Mouse (Mus musculus) neural tube, embryonic 15.5 days (tissue): ENCODE results near the gene Rph3al. TPM values are rescaled to one million over a fixed set of nuclear protein-coding genes. Genes with fewer than 3 reads are reported as not detected.

Experiments
- ATAC-seq: fragments of 200-750 bp; cut with Nextera tagmentation; 2 replicates; pipeline ENCODE4 v1.8.0; 2017; ENCODE audit warnings: mild to moderate bottlenecking, moderate TSS enrichment, moderate library complexity; ENCODE audit not compliant: low FRiP score
- H3K27ac ChIP-seq: fragments of 300-500 bp; sonication (generic); replicated peaks from 2 replicates; pipeline ENCODE4 v1.5.1; 2015; ENCODE audit warnings: mild to moderate bottlenecking, inconsistent platforms
- H3K27me3 ChIP-seq: fragments of 300-500 bp; sonication (generic); replicated peaks from 2 replicates; pipeline ENCODE4 v1.6.1; 2015; ENCODE audit warnings: inconsistent platforms
- H3K36me3 ChIP-seq: fragments of 300-500 bp; sonication (generic); 2 replicates; pipeline ENCODE4 v1.6.1; 2015; ENCODE audit warnings: inconsistent platforms
- H3K4me1 ChIP-seq: fragments of 300-500 bp; sonication (generic); 2 replicates; pipeline ENCODE4 v1.6.1; 2015; ENCODE audit warnings: inconsistent platforms
- H3K4me2 ChIP-seq: fragments of 300-500 bp; sonication (generic); 2 replicates; pipeline ENCODE4 v1.6.1; 2015; ENCODE audit warnings: inconsistent platforms, mild to moderate bottlenecking, moderate library complexity
- H3K4me3 ChIP-seq: fragments of 300-500 bp; sonication (generic); replicated peaks from 2 replicates; pipeline ENCODE4 v1.5.1; 2015; ENCODE audit warnings: mild to moderate bottlenecking, inconsistent platforms
- H3K9ac ChIP-seq: fragments of 300-500 bp; sonication (generic); replicated peaks from 2 replicates; pipeline ENCODE4 v1.6.1; 2015; ENCODE audit warnings: mild to moderate bottlenecking, inconsistent platforms
- H3K9me3 ChIP-seq: fragments of 300-500 bp; sonication (generic); replicated peaks from 2 replicates; pipeline ENCODE4 v1.6.1; 2016; ENCODE audit warnings: inconsistent platforms
- WGBS: fragments of 180-500 bp; shearing (Covaris S2); methylation state at CpG from one replicate; pipeline ENCODE4 v1.1.7; 2015; ENCODE audit warnings: mixed read lengths; 5-methylcytosine and 5-hydroxymethylcytosine counted together
- polyA plus RNA-seq: library from polyadenylated mRNA; unstranded; fragments of >200 nt; fragmentation: Nextera tagmentation; extraction: Ambion mirVana; gene quantifications from 2 replicates; pipeline ENCODE4 v1.2.1, GENCODE M21; 2015

The Rph3al gene
- polyA plus RNA-seq, 1 experiment from 2014 or later: 2.3 TPM

- Histone ChIP-seq H3K9ac (peak overlapping the region; percentile 51), H3K36me3 (no peaks in the 10 kb centered on the region), H3K27me3 (peaks cover 13% of the 10 kb centered on the region), H3K27ac (no peak overlapping the region), H3K4me1 (peaks cover 39% of the 10 kb centered on the region), H3K4me3 (peak overlapping the region; percentile 60), H3K9me3 (no peaks in the 10 kb centered on the region), H3K4me2 (peak overlapping the region; percentile 100)
- under 1% methylated on average over 63 of the region's 90 CpGs for WGBS
- ATAC-seq: peak; percentile 57
These were observed 28.5 kb upstream of the Rph3al start for GRCm38 (mm10) chr11:75966401-75967372.

DNA sequence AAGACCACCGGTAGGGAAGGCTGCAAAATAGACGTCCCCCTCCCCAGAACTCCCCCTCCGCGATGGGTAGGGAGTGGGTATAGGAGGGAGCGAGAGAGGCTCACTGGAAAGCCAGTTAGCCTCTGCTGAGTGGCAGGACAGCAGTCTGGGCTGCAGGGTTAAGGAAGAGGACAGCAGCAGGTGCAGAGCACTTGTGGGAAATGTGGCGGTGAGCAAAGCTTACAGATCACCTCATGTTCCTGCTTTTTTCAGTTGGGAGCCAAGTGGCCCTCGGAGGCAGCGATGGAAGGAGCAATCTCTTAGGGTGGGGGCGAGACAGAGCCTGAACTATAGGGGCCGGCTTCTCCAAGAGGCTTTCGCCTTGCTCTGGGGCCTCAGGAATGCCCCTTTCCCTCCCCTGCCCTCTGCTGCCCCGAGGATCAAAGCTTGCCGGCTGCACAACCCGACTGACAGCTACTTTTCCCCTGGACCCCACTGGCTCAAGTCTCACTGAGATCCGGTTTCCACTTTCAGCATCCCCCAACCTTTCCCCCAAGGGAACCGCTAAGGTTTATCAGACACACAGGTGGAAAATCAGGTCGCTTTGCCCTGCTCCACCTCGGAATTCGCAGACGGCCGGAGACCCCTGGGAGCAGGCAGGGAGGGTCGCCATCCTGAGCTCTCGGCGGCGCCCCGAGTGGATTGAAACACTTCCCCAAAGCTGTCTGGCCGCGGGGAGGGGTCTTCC is 27.6 kb upstream of the Rph3al start:
- Histone ChIP-seq H3K4me3 (peak overlapping the region; percentile 60), H3K9ac (peak overlapping the region; percentile 51), H3K4me2 (peak overlapping the region; percentile 100), H3K4me1 (peaks cover 39% of the 10 kb centered on the region), H3K36me3 (no peaks in the 10 kb centered on the region), H3K27ac (no peak overlapping the region), H3K9me3 (no peaks in the 10 kb centered on the region), H3K27me3 (peaks cover 13% of the 10 kb centered on the region)
- 9% methylated on average over 28 of the region's 28 CpGs for WGBS
- ATAC-seq: no peak

- Histone ChIP-seq H3K9ac (no peak overlapping the region), H3K4me2 (no peak overlapping the region), H3K9me3 (no peaks in the 10 kb centered on the region), H3K4me1 (peaks cover 39% of the 10 kb centered on the region), H3K27ac (no peak overlapping the region), H3K27me3 (peaks cover 13% of the 10 kb centered on the region), H3K36me3 (no peaks in the 10 kb centered on the region), H3K4me3 (no peak overlapping the region)
- WGBS: 43% methylated on average over 4 of the region's 4 CpGs
- ATAC-seq: no peak
These were observed 26.2 kb upstream of the Rph3al start for GRCm38 (mm10) chr11:75964476-75964730.

DNA sequence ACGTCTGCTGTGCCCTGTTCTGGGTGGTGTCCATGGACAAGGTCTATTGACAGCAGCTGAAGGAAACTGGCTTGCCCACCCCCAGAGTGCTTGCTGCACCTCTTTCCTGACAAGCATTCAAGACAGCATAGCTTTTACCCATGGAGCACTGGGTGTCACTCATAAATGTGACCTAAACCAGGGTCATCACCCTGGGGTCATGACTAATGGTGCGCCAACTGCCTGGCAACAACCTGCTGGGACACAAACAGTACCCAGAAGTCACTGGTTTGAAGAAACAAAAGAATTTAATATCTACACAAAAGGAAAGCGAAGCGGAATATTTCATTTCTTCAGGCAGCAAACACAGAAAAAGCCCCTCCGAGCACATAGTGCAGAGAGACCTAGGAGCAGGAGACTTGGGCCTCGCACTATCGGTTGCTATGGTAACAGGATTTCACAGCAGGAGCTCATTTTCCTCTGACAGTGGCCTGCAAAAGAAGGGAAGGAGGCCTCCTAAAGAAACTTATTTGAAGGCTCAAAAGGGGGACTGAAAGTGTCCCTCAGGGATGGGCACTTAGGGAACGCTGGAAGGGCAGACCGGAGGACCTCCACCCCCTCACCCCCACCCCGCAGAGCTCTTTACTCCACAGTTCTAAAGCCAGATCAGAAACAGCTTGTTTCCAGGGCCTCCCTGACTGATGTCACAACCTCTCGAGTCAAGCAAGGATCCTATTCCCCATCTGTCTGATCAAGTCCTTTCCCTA is 25.7 kb upstream of the Rph3al start:
- Histone ChIP-seq H3K9ac (no peak overlapping the region), H3K27me3 (peaks cover 13% of the 10 kb centered on the region), H3K4me2 (peak overlapping the region; percentile 11; the same call in 1 of the 2 replicates), H3K4me3 (no peak overlapping the region), H3K4me1 (peaks cover 39% of the 10 kb centered on the region), H3K36me3 (no peaks in the 10 kb centered on the region), H3K9me3 (no peaks in the 10 kb centered on the region), H3K27ac (0 out of 2 replicates have a peak overlapping the region, but pooled peaks have one; percentile 6)
- ATAC-seq: no peak
- WGBS: 14% methylated on average over 11 of the region's 11 CpGs

DNA sequence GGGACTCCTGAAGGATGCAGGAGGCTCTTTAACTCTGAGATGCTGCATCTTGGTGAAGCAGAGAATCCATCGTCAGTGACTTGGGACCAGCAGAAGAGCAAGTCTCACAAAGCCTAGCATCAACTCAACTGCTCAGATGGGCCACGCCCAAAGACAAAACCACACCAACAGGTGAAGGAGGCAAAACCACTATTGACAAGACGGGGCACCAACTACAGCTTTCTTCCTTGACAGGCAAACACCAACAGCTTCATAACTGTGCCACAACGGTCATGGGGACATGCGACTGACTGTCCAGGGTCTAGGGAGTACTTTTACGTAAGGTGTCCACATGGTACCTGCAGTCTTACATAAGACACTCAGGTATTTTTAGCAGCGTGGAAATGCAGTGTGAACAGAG is 23.6 kb upstream of the Rph3al start:
- Histone ChIP-seq H3K27ac (no peak overlapping the region), H3K9me3 (no peaks in the 10 kb centered on the region), H3K36me3 (no peaks in the 10 kb centered on the region), H3K9ac (no peak overlapping the region), H3K4me1 (peaks cover 32% of the 10 kb centered on the region), H3K27me3 (peaks cover 9% of the 10 kb centered on the region), H3K4me3 (no peak overlapping the region), H3K4me2 (no peak overlapping the region)
- ATAC-seq: no peak
- 88% methylated on average over 7 of the region's 7 CpGs for WGBS

DNA sequence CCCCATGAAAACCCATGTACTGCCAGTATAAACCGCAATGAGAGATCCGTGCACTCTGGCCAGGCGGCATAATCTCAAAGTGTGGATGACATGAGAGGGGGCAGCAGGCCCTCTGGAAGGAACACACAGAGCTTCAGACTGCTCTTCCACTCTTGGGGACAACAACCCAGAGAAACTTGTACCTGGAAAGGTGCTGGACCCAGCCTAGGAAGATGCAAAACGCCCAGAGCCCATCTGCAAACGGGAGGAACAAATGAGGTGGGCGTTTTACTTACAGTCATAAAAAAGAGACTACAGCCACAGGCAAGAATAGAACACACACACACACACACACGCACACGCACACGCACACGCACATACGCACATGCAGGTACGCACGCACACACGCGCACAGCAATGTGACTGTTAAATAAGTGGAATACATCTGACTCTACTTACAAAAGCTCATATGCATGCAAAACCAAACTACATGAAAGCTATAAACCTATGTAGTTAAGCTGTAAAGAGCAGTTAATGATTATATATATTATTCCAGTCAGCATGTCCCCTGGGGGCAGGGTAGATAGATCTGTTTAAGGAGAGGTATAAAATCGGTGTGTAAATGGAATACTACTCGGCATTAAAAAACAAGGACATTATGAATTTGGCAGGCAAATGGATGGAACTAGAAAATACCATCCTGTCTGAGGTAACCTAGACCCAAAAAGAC is 19.0 kb upstream of the Rph3al start:
- H3K27me3 ChIP-seq: no peaks in the 10 kb centered on the region
- no peaks in the 10 kb centered on the region for H3K36me3 ChIP-seq
- H3K9me3 ChIP-seq: no peaks in the 10 kb centered on the region
- H3K4me1 ChIP-seq: no peaks in the 10 kb centered on the region
- H3K4me2 ChIP-seq: no peak overlapping the region
- no peak overlapping the region for H3K27ac ChIP-seq
- no peak overlapping the region for H3K9ac ChIP-seq
- H3K4me3 ChIP-seq: no peak overlapping the region
- ATAC-seq: no peak
- WGBS: 73% methylated on average over 17 of the region's 17 CpGs

GRCm38 (mm10) chr11:75956651-75957050 is 18.4 kb upstream of the Rph3al start:
- Histone ChIP-seq H3K27me3 (no peaks in the 10 kb centered on the region), H3K27ac (no peak overlapping the region), H3K4me2 (no peak overlapping the region), H3K9ac (no peak overlapping the region), H3K36me3 (no peaks in the 10 kb centered on the region), H3K9me3 (no peaks in the 10 kb centered on the region), H3K4me1 (no peaks in the 10 kb centered on the region), H3K4me3 (no peak overlapping the region)
- WGBS: 41% methylated on average over 8 of the region's 8 CpGs
- ATAC-seq: no peak

- H3K4me2 ChIP-seq: no peak overlapping the region
- H3K36me3 ChIP-seq: no peaks in the 10 kb centered on the region
- H3K4me1 ChIP-seq: no peaks in the 10 kb centered on the region
- WGBS: 93% methylated on average over 9 of the region's 9 CpGs
- no peak for ATAC-seq
- H3K9me3 ChIP-seq: no peaks in the 10 kb centered on the region
- no peaks in the 10 kb centered on the region for H3K27me3 ChIP-seq
- H3K9ac ChIP-seq: no peak overlapping the region
- no peak overlapping the region for H3K4me3 ChIP-seq
- no peak overlapping the region for H3K27ac ChIP-seq
These were observed 16.7 kb upstream of the Rph3al start for GRCm38 (mm10) chr11:75954896-75955295.

GRCm38 (mm10) chr11:75951895-75952294 is 13.7 kb upstream of the Rph3al start:
- Histone ChIP-seq H3K27me3 (no peaks in the 10 kb centered on the region), H3K9me3 (no peaks in the 10 kb centered on the region), H3K36me3 (no peaks in the 10 kb centered on the region), H3K27ac (no peak overlapping the region), H3K9ac (no peak overlapping the region), H3K4me2 (no peak overlapping the region), H3K4me1 (peaks cover 10% of the 10 kb centered on the region), H3K4me3 (no peak overlapping the region)
- no peak for ATAC-seq
- WGBS: 76% methylated on average over 5 of the region's 5 CpGs

- Histone ChIP-seq H3K4me3 (no peak overlapping the region), H3K9ac (no peak overlapping the region), H3K27ac (no peak overlapping the region), H3K4me2 (no peak overlapping the region), H3K27me3 (no peaks in the 10 kb centered on the region), H3K36me3 (no peaks in the 10 kb centered on the region), H3K9me3 (no peaks in the 10 kb centered on the region), H3K4me1 (peaks cover 22% of the 10 kb centered on the region)
- no peak for ATAC-seq
- 54% methylated on average over 3 of the region's 3 CpGs for WGBS
These were observed 12.2 kb upstream of the Rph3al start for GRCm38 (mm10) chr11:75950459-75950858.

GRCm38 (mm10) chr11:75948789-75949188 is 10.6 kb upstream of the Rph3al start:
- H3K9ac ChIP-seq: no peak overlapping the region
- ATAC-seq: no peak

More at GRCm38 (mm10) chr11:75948789-75949188, 10.6 kb upstream of the Rph3al start:
- Histone ChIP-seq H3K4me3 (no peak overlapping the region), H3K36me3 (no peaks in the 10 kb centered on the region), H3K27ac (no peak overlapping the region), H3K4me1 (peaks cover 22% of the 10 kb centered on the region), H3K27me3 (no peaks in the 10 kb centered on the region), H3K9me3 (no peaks in the 10 kb centered on the region), H3K4me2 (no peak overlapping the region)
- 22% methylated on average over 3 of the region's 3 CpGs for WGBS
